Mouse (Mus musculus): ENCODE results near the gene Fam19a2. TPM values are rescaled to one million over a fixed set of nuclear protein-coding genes. Genes with fewer than 3 reads are reported as not detected.

Gene Fam19a2
- total RNA-seq, 2 experiments from 2014 or later = 47.4 to 51.3 TPM

DNA sequence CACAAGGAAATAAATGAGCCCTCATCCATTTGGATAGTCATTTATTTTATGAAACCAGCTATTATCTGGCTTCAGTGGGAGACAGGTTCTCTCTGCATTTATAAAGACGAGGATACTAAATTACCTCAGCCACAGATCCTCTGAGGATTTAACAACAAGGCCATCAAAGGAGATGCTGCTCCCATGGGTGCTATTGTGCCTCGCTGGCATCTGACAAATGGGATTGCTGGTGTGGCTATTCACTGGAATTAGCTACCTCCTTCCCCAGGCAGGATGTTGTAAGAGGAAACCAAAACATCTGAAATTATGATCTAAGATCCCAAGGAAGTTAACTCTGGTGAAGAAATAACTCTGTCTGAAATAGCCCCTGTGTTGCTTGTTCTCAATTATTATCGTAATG, 262.3 kb downstream of the Fam19a2 start:
- no peak for DNase-seq (ENCODE audit: extremely low spot score in 1 of 2, low spot score in 1 of 2)

GRCm38 (mm10) chr10:123536143-123536542, 272.3 kb downstream of the Fam19a2 start:
- no peak for DNase-seq (ENCODE audit: extremely low spot score in 1 of 2, low spot score in 1 of 2)

- no peak for DNase-seq (ENCODE audit: extremely low spot score in 1 of 2, low spot score in 1 of 2)
These were observed 284.6 kb downstream of the Fam19a2 start for GRCm38 (mm10) chr10:123548391-123548790.

DNA sequence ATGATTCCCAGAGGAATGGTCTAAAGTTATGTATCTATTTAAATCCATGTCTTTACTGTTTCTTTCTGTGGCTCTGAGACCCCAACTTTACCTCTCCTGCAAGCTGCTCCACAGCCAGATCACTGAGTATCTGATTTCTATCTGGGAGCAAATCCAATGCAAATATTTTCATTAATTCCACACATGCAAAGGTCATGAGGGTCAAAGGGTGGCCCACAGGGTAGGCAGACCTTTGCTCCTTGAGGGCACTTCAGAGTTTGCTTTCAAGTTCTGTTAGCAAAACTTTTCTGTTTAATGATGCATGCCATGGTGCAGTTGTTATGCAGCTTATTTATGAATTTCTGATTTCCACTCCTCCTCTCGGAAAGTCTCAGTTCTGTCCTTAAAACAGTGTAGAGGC, 303.9 kb downstream of the Fam19a2 start:
- DNase-seq (ENCODE audit: extremely low spot score in 1 of 2, low spot score in 1 of 2) = no peak

DNA sequence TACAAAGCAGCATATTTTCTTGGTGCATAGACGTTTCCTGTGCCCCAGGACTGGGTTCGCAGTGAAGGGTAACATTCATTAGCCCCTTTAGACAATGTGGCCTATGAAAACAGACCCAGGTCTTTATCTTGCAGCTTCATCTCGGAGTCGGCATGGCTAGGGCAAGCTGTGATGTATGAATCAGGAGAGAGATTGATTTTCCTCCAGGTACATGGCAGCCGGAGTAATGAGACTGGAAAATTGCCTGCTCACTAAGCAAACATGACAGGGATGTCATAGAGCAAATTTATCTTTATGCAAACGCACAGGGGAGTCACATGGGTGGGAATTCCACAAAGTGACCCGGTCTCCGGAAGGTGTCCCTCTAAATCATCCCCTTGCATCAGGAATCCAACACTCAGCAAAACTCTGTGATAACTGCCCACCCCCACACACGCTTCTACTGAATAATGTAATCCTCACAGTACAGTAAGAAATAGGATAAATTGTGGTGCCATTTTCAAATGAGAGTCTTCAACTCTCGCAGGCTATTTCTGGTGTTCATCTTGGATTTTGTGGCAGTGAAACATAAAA, 306.9 kb downstream of the Fam19a2 start:
- no peak for DNase-seq (ENCODE audit: extremely low spot score in 1 of 2, low spot score in 1 of 2)

DNA sequence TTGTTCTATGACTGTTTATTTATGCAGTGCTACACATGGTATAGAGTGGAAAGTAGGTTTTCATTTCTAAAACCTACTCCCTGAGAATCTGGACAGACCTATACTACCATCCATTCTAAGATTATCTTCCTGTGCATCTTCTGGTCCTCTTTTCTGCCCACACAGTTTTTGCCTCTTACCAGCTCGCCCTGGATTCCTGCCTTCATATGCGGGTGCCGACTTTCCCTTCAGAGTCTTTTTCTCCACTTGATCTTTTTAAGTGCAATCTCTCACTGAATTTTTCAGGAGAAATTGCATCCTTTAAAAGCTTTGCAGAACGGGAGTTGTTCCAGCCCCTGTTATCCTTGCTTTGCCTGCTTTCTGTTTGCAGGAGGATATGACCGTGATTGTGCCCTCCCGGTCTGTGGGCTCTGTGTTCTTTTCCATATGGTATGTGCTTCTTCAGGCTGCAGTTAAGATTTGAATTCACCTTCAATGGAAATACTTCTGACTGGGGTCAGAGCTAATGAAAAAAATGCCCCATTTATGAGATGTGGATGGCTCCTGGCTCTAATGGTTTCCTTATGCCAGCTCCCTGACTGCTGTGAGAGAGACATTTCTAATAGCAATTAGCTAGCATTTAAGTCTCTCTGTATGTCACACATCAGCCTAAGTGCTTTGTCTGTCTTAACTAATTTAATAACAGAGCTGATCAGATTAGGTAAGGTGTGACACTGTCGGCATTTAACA, 308.7 kb downstream of the Fam19a2 start:
- DNase-seq (ENCODE audit: extremely low spot score in 1 of 2, low spot score in 1 of 2) = no peak

DNA sequence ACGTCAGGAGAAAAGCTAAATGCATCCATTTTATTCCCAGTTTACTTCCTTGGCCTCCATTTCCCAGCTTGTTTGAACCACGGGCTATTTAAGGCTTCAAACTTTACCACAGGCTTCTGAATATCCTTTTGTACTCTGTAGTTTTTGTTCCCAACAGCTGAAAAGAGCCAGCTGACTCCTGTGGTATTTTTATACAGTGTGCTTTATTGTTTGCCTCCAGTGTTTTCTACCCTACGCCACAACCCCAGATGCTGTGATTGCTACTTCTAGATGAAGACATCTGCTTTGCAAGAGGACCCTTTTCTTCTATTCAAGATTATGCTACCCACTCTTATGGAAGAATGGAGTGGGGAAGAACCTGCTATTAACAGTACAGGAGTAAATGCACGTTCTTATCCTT, 314.0 kb downstream of the Fam19a2 start:
- DNase-seq (ENCODE audit: extremely low spot score in 1 of 2, low spot score in 1 of 2) = no peak

DNA sequence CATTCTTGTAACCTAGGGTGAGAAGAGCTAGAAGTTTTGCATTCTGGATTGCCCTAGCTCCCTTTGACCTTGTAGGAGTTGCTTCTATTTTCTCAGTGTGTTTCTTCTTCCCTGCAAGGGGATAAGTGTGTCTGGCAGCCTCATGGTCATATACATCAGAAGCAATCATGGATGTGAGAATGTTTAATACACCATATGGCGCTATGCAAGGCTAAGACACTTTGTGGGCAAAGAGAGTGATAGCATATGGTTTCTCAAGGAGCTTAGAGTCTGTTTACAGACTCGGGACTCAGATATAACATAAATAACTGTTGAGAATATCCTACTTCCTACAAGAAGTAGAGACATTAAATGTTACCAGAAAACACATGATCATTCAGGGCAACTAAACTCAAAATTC, 315.2 kb downstream of the Fam19a2 start:
- no peak for DNase-seq (ENCODE audit: extremely low spot score in 1 of 2, low spot score in 1 of 2)

DNA sequence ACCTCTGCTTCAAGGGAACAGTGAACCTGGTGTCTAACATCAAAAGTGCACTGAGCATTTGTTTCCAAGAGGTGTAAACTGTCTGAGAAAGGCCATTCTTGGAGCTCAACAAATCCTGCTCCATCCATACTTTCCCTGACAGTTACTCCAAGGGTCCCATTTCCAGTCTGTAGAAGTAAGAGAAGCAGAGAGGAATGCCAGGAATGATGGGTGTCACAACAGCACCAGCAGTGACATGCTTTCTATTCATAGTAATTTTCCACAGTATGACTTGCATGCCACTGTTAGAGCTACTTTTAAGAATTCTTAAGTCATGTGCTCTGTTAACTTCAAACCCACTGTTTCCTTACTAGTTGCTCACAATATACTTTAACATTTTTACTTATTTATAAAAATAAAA, 331.2 kb downstream of the Fam19a2 start:
- DNase-seq (ENCODE audit: extremely low spot score in 1 of 2, low spot score in 1 of 2) = no peak

DNA sequence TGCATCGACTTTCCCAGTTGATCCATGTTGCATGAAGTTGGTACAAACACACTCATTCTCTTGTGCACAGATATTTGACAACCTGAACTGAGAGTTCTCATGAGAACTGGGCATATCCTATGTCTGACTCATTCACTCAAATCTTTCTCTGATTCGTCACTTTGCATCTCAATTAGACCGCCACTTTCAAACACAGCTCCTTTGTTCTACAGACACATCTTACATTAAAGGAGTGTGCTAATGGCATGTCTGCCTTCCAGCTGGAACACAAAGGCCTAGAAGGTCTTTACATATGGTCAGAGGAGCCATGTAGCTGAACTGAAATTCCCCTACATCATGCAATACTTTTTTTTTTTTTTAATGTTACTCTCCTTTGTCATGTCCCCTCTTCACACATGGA, 333.3 kb downstream of the Fam19a2 start:
- DNase-seq (ENCODE audit: extremely low spot score in 1 of 2, low spot score in 1 of 2) = no peak

- DNase-seq (ENCODE audit: extremely low spot score in 1 of 2, low spot score in 1 of 2) = no peak
These were observed 341.9 kb downstream of the Fam19a2 start for GRCm38 (mm10) chr10:123605671-123606070.

- no peak for DNase-seq (ENCODE audit: extremely low spot score in 1 of 2, low spot score in 1 of 2)
These were observed 362.9 kb downstream of the Fam19a2 start for GRCm38 (mm10) chr10:123626691-123627090.

GRCm38 (mm10) chr10:123629248-123629744, 365.5 kb downstream of the Fam19a2 start:
- no peak for DNase-seq (ENCODE audit: extremely low spot score in 1 of 2, low spot score in 1 of 2)

DNA sequence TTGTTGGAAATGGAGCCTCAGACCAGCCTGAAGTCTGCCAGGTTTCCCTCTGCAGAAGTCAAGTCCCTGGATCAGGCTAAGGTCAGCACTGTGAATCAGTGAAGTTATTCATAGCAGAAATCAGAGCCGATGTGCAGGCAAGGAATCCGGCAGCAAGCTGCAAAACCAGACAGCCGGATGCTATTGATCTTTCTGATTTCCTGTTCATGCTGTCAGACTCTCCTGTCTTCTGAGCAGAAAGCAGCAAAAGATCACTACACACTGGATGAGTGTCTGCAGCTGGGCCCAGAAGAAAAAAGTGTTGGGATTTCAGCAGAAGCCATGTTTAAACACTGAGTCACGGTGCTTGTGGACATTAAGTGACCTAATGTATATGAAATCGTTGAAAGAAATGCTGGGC, 368.2 kb downstream of the Fam19a2 start:
- DNase-seq (ENCODE audit: extremely low spot score in 1 of 2, low spot score in 1 of 2) = no peak

DNA sequence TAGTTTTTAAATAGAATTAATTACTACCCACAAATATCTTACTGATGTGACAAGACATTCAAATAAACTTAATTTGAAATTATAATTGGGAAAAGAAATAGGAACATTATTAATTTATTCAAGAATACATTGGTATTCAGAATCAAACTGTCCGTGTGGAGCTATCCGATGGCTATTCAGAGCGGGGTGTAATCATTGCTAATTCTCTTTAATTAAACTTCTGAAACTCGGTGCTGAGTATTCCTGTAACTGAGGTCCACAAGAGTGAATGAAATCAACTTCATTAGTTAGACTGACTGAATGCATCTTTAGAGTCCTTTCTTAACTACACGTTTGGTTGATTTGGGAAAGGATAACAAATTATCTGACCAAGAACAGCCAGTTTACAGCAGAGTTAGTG, 372.9 kb downstream of the Fam19a2 start:
- DNase-seq (ENCODE audit: extremely low spot score in 1 of 2, low spot score in 1 of 2) = no peak

DNA sequence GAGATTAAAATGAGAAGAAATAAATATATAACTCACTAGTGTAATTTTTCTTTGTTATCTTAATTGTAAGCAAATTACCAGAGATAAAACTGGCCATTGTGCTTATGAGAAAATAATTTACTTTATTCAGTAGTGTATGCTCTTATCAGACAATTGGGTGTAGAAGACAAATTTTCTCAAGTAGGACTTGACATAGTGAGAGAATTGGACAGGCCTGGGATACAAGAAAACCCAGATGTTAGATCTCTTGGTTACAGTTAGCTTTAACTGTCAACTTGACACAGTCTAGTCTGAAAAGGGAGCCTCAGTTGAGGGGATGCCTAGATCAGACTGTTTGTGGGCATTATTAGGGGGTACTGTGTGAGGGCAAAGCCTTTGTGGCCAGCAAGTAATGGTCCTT, 373.7 kb downstream of the Fam19a2 start:
- no peak for DNase-seq (ENCODE audit: extremely low spot score in 1 of 2, low spot score in 1 of 2)

DNA sequence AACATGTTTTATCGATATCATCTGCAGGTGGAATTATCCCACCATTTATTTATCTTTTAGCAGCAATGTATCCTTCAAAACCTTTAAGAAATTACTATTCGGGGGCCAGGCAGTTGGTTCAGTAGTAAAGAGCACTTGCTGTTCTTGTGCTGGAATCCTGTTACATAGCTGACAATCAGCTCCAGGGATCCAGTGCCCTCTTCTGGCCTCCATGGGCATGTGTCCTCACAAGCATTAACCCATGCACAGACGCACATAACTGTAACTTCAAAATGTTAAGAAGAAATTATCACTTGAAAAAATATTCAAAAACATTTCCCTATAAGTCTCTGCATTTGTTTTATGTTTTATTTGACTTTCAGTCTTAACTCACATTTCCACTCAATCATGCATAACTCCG, 381.8 kb downstream of the Fam19a2 start:
- no peak for DNase-seq (ENCODE audit: extremely low spot score in 1 of 2, low spot score in 1 of 2)

DNA sequence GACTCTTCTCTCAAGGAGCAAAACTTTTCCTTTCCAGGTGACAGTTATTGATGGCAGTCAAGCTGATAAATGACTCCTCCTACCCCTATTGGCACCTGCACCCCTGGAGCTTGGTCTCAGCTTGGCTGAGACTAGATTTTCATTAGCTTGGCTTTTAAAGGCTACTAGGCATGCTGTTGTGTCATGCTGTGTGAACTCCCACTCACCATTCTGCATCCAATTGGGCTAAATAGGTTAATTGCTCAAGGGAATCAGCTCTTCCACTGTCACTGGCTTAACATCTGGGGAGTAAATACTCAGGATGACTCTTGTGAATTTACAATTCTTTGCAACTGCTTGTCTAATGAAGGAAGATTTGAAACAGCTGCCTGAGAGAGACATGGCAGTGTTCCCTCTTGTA, 407.4 kb downstream of the Fam19a2 start:
- no peak for DNase-seq (ENCODE audit: extremely low spot score in 1 of 2, low spot score in 1 of 2)

- DNase-seq (ENCODE audit: extremely low spot score in 1 of 2, low spot score in 1 of 2) = no peak
These were observed 414.6 kb downstream of the Fam19a2 start for GRCm38 (mm10) chr10:123678284-123678864.

DNA sequence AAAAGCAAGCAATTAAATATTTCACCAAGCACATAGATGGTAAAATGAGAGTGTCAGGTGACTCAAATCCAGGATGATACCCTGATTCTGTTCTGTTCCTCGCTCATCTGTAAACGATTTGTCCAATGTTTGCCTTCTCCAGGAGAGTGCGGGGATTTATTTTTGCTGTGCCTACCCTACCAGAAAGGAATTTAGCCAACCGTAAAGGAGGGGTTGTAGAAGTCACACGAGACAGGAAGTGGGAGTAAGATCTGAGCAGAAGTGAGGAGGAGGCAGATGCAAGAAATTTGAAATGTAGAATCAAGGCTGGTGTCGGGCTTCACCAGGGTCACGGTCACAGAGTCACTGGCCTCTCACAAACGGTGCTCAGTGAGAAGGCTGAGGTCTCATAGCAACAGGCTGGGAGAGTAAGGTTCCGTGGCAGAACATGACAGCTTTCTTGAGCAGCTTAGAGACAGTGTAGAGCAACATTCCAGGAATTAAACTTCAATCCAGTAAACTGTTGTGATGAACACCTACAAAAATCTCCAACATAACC, 419.0 kb downstream of the Fam19a2 start:
- no peak for DNase-seq (ENCODE audit: extremely low spot score in 1 of 2, low spot score in 1 of 2)

DNA sequence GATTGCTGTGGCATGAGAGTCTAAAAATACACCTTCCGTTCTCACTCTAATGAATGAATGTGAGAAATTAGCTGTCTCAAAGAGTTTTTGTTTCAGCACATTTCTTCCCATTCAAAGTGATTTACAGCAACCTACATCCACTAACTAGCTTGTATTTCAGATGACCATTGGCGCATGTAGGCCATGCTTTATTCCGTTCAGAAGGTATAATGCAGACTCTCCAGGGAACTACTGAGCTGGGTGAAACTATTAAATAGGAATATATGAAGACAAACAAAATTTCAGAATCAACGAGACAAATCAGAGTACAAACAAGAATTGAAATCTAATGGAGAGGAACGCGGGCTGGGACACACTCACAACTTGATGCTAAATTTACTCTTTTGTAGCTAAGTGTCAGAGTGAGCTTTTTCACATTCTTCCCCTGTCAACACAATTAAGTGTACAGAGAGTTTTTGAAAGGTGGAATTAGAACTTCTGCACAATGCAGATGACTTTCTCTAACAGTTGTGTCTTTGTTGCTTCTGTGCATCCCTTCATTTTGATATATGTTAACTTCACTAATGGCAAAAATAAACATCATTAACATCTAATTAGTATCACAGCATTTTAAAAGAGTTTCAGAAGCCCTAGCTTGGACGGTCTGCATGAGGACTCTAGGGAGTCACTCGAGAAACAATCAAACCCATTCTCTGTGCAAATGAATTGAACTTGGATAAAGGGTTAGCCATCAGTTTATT, 428.6 kb downstream of the Fam19a2 start:
- DNase-seq (ENCODE audit: extremely low spot score in 1 of 2, low spot score in 1 of 2) = no peak
